Mouse (Mus musculus): Measurements from ENCODE around the gene Nrg4.
"Not testable (repeated sequence)": the region's sequence is repeated elsewhere in the genome, so short reads cannot be mapped to it uniquely, and the experiment has no call there.

Gene Nrg4

DNA sequence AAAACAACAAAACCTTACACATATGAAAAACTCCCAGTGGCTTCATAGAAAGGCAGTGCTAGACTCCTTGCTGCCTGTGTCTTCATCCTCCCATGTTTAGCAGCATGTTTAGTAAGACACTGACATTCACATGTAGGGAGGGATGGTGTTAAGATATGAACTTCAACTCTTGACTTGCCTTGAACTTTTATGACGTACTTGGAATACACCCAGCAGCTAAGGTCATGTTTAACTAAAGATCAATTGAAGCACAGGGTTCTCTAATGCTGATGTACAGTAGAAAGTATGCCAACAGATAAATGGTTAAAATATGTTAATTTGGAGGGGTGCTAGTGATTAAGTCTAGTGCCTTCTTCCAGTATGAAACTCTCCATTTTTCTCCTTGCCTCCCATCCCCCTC lies 4.0 kb downstream of the Nrg4 start:
- no peak for DNase-seq (ENCODE audit: low spot score)

GRCm38 (mm10) chr9:55313619-55314261 lies 12.9 kb downstream of the Nrg4 start:
- DNase-seq (ENCODE audit: low spot score): no peak

DNA sequence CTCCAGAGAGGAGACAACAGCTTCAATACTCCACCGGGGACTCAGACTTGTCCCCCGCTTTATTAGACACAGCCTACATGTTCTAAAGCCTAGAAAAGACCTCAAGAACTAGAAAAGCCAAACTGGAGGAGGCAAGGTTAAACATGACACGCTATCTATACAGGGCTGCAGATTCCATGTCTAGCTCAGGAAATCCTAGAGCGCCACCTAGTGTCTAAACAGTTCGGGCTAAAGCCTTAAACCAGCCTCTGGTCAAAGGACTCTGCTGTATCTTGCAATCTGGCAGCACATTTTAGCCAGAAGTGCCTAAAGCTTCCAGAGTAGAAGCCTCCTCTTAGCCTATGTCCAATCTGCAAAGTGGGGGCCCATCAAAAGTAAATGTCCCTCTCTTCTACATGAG lies 15.1 kb downstream of the Nrg4 start:
- DNase-seq (ENCODE audit: low spot score): peak; percentile 26

- no peak for DNase-seq (ENCODE audit: low spot score)
Measured at GRCm38 (mm10) chr9:55308455-55308854, 18.2 kb downstream of the Nrg4 start.

DNA sequence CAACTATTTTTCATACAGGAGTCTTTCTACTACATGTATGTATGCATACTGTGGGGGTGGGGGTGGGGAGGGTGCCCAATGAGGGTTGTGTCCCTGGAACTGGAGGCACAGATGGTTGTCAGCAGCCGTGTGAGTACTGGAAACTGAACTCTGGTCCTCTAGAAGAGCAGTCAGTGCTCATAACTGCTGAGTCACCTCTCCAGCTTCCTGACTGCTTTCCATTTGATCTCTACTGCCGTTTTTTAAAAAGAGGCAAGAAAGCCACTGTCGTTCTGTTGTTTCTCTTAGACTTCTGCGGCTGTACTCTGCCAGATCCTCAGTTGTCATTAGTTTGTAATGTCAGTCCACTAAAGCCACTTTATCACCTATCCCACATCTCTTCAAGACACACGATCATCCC lies 19.1 kb downstream of the Nrg4 start:
- no peak for DNase-seq (ENCODE audit: low spot score)

GRCm38 (mm10) chr9:55307066-55307465 lies 19.6 kb downstream of the Nrg4 start:
- DNase-seq (ENCODE audit: low spot score): no peak

- no peak for DNase-seq (ENCODE audit: low spot score)
Measured at GRCm38 (mm10) chr9:55296221-55296620, 30.4 kb downstream of the Nrg4 start.

DNA sequence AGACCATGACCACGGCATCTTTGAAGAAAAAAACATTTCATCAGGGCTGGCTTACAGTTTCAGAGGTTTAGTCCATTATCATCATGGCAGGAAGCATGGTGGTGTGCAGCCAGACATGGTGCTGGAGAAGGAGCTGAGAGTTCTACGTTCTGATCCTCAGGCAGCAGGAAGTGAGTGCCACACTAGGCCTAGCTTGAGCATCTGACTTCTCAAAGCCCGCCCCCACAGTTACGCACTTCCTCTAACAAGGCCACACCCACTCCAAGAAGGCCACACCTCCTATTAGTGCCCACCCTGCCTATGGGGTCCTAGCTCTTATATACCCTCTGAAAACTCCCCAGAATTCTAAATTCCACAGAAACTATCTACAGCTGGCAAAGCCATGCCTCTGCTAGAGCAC lies 34.7 kb downstream of the Nrg4 start:
- DNase-seq (ENCODE audit: low spot score): no peak

GRCm38 (mm10) chr9:55289475-55290198 lies 37.0 kb downstream of the Nrg4 start:
- DNase-seq (ENCODE audit: low spot score): no peak

- no peak for DNase-seq (ENCODE audit: low spot score)
Measured at GRCm38 (mm10) chr9:55285197-55285596, 41.4 kb downstream of the Nrg4 start.

DNA sequence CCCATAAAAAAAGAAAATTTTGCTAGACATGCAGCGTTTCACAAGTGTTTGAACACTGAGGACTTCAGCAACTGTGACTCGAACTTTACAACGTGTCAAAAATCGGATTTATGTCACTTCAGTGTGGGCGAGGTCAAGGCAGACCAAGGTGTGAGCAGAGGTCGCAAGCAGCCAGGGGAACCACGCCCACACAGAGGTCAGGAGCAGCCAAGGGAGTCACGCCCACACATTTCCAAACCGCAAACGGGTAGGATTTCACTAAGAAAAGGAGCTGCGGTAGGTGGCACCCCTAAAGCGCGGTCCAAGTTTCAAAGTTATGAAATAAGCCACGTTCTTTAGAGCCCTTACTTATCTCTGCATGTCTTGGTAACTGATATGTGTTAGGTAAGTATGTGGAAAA lies 43.1 kb downstream of the Nrg4 start:
- no peak for DNase-seq (ENCODE audit: low spot score)

GRCm38 (mm10) chr9:55279114-55279825 lies 47.4 kb downstream of the Nrg4 start:
- no peak for DNase-seq (ENCODE audit: low spot score)

DNA sequence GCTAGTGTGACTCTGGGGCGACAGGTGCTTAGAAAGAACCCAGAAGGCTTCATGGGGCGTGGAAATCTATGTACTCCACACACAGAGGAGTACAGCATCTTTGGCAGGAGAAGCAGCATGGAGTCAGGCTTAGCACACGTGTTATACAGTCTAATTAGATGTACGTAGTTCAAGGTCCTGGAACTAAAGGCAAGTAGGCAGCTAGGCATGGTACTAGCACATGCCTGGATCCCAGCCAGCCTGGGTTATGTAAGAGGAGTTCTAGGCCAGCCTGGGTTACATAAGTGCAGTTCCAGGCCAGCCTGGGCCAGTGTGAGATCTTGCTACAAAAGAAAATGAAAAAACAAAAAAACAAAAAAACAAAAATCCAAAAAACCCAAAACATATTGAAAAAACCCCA lies 49.1 kb downstream of the Nrg4 start:
- no peak for DNase-seq (ENCODE audit: low spot score)

GRCm38 (mm10) chr9:55273906-55274305 lies 52.7 kb downstream of the Nrg4 start:
- DNase-seq (ENCODE audit: low spot score): no peak

- no peak for DNase-seq (ENCODE audit: low spot score)
Measured at GRCm38 (mm10) chr9:55271960-55272560, 54.6 kb downstream of the Nrg4 start.

GRCm38 (mm10) chr9:55264356-55265302 lies 62.0 kb downstream of the Nrg4 start:
- DNase-seq (ENCODE audit: low spot score): no peak

- no peak for DNase-seq (ENCODE audit: low spot score)
Measured at GRCm38 (mm10) chr9:55259741-55260140, 66.9 kb downstream of the Nrg4 start.

- DNase-seq (ENCODE audit: low spot score): no peak
Measured at GRCm38 (mm10) chr9:55257105-55257504, 69.5 kb downstream of the Nrg4 start.

GRCm38 (mm10) chr9:55255604-55256003 lies 71.0 kb downstream of the Nrg4 start:
- no peak for DNase-seq (ENCODE audit: low spot score)

DNA sequence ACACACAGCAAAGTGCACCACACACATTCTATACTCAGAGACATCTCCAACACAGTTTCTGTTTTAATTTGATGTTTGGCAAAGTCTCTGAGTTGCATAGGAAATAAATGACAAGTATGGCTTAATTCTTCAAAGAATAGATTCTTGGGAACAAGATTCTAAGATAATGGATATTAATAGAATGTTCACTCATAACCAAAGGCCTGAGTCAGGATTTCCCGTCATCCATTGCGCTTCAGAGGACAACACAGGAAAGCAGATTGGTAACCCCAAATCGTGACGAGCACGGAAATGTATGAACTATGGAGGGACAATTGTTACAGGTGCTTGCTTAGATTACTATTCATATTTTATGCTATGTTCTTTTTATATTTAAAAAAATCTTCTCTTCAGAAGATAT lies 71.6 kb downstream of the Nrg4 start:
- DNase-seq (ENCODE audit: low spot score): no peak

DNA sequence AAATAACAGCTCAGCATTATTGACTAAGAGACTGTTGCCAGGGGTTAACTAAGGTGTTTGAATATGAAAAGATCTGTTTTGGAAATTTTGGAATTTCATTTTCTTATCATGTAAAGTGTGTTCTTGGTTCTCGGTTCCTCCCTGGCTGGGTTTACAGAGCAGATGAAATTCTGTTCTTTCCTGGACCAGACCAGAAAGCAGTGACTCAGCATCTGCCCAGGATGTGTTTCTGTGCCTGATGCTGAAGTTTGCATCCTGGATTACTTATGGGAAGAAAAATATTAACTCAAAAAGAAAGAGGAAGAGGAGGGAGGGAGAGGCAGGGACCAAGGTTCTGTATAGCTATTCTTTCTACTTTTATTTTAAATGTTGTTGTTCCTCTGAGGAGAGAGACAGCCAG lies 72.8 kb downstream of the Nrg4 start:
- DNase-seq (ENCODE audit: low spot score): no peak

GRCm38 (mm10) chr9:55252097-55252496 lies 74.5 kb downstream of the Nrg4 start:
- not testable (repeated sequence) for DNase-seq (ENCODE audit: low spot score)

All from urinary bladder, postnatal 10 days (tissue).